Mouse (Mus musculus): ENCODE measurements around the gene Cluap1. TPM values are rescaled to one million over a fixed set of nuclear protein-coding genes. Genes with fewer than 3 reads are reported as not detected.

Cluap1 gene
- polyA plus RNA-seq, 1 experiment from 2014 or later, result 33.3 TPM

- H3K27ac ChIP-seq, result no peak overlapping the region
- no peak for ATAC-seq (replicated peaks; ENCODE audit: low FRiP score, low read depth)
- WGBS, result 50% methylated on average over 1 of the region's 1 CpGs
- H3K9me3 ChIP-seq (replicated peaks; ENCODE audit: low read length), result no peaks in the 10 kb centered on the region
- no peak overlapping the region for H3K9ac ChIP-seq (ENCODE audit: low read depth, low read length)
- no peaks in the 10 kb centered on the region for H3K4me1 ChIP-seq (replicated peaks; ENCODE audit: insufficient read depth, low read length)
- H3K27me3 ChIP-seq (ENCODE audit: insufficient read depth, low read length), result no peaks in the 10 kb centered on the region
- no peak overlapping the region for H3K4me2 ChIP-seq (ENCODE audit: low read length)
- DNase-seq (ENCODE audit: low spot score), result no peak
- no peak overlapping the region for H3K4me3 ChIP-seq (replicated peaks; ENCODE audit: low read depth, low read length)
- H3K36me3 ChIP-seq (ENCODE audit: insufficient read depth, low read length), result peaks cover 19% of the 10 kb centered on the region
- TF ChIP-seq CTCF (IDR thresholded peaks at IDR 0.05; ENCODE audit: low read depth), result no peak
Measured at GRCm38 (mm10) chr16:3928582-3928981, 20.0 kb downstream of the Cluap1 start.

GRCm38 (mm10) chr16:3929151-3929550 is 20.6 kb downstream of the Cluap1 start:
- no peak overlapping the region for H3K4me2 ChIP-seq (ENCODE audit: low read length)
- TF ChIP-seq CTCF (IDR thresholded peaks at IDR 0.05; ENCODE audit: low read depth), result no peak
- no peak overlapping the region for H3K9ac ChIP-seq (ENCODE audit: low read depth, low read length)
- 71% methylated on average over 7 of the region's 7 CpGs for WGBS
- no peaks in the 10 kb centered on the region for H3K27me3 ChIP-seq (ENCODE audit: insufficient read depth, low read length)
- peaks cover 18% of the 10 kb centered on the region for H3K36me3 ChIP-seq (ENCODE audit: insufficient read depth, low read length)
- peak; percentile 8 for DNase-seq (ENCODE audit: low spot score)
- no peak overlapping the region for H3K27ac ChIP-seq
- H3K4me3 ChIP-seq (replicated peaks; ENCODE audit: low read depth, low read length), result no peak overlapping the region
- no peaks in the 10 kb centered on the region for H3K4me1 ChIP-seq (replicated peaks; ENCODE audit: insufficient read depth, low read length)
- no peak for ATAC-seq (replicated peaks; ENCODE audit: low FRiP score, low read depth)
- no peaks in the 10 kb centered on the region for H3K9me3 ChIP-seq (replicated peaks; ENCODE audit: low read length)

- no peak for DNase-seq (ENCODE audit: low spot score)
- no peak for TF ChIP-seq CTCF (IDR thresholded peaks at IDR 0.05; ENCODE audit: low read depth)
- Histone ChIP-seq H3K4me2 (ENCODE audit: low read length) (no peak overlapping the region), H3K27ac (no peak overlapping the region), H3K4me1 (replicated peaks; ENCODE audit: insufficient read depth, low read length) (no peaks in the 10 kb centered on the region), H3K36me3 (ENCODE audit: insufficient read depth, low read length) (peaks cover 43% of the 10 kb centered on the region), H3K4me3 (replicated peaks; ENCODE audit: low read depth, low read length) (no peak overlapping the region), H3K9ac (ENCODE audit: low read depth, low read length) (no peak overlapping the region), H3K27me3 (ENCODE audit: insufficient read depth, low read length) (no peaks in the 10 kb centered on the region), H3K9me3 (replicated peaks; ENCODE audit: low read length) (no peaks in the 10 kb centered on the region)
- WGBS, result 93% methylated on average over 6 of the region's 6 CpGs
- ATAC-seq (replicated peaks; ENCODE audit: low FRiP score, low read depth), result no peak
Measured at GRCm38 (mm10) chr16:3933536-3933935, 24.9 kb downstream of the Cluap1 start.

- Histone ChIP-seq H3K4me2 (ENCODE audit: low read length) (no peak overlapping the region), H3K4me3 (replicated peaks; ENCODE audit: low read depth, low read length) (no peak overlapping the region), H3K9me3 (replicated peaks; ENCODE audit: low read length) (no peaks in the 10 kb centered on the region), H3K36me3 (ENCODE audit: insufficient read depth, low read length) (peaks cover 47% of the 10 kb centered on the region), H3K27ac (no peak overlapping the region), H3K27me3 (ENCODE audit: insufficient read depth, low read length) (no peaks in the 10 kb centered on the region), H3K9ac (ENCODE audit: low read depth, low read length) (no peak overlapping the region), H3K4me1 (replicated peaks; ENCODE audit: insufficient read depth, low read length) (no peaks in the 10 kb centered on the region)
- DNase-seq (ENCODE audit: low spot score), result no peak
- 100% methylated on average over 1 of the region's 1 CpGs for WGBS
- TF ChIP-seq CTCF (IDR thresholded peaks at IDR 0.05; ENCODE audit: low read depth), result no peak
- ATAC-seq (replicated peaks; ENCODE audit: low FRiP score, low read depth), result no peak
Measured at GRCm38 (mm10) chr16:3934091-3934490, 25.5 kb downstream of the Cluap1 start.

- no peak for TF ChIP-seq CTCF (IDR thresholded peaks at IDR 0.05; ENCODE audit: low read depth)
- WGBS, result 91% methylated on average over 4 of the region's 4 CpGs
Measured at GRCm38 (mm10) chr16:3934701-3935100, 26.1 kb downstream of the Cluap1 start.

GRCm38 (mm10) chr16:3951141-3951540 is 42.5 kb downstream of the Cluap1 start:
- TF ChIP-seq CTCF (IDR thresholded peaks at IDR 0.05; ENCODE audit: low read depth), result no peak
- Histone ChIP-seq H3K27ac (no peak overlapping the region), H3K9me3 (replicated peaks; ENCODE audit: low read length) (no peaks in the 10 kb centered on the region), H3K4me3 (replicated peaks; ENCODE audit: low read depth, low read length) (no peak overlapping the region), H3K4me1 (replicated peaks; ENCODE audit: insufficient read depth, low read length) (no peaks in the 10 kb centered on the region), H3K4me2 (ENCODE audit: low read length) (no peak overlapping the region), H3K9ac (ENCODE audit: low read depth, low read length) (no peak overlapping the region), H3K36me3 (ENCODE audit: insufficient read depth, low read length) (no peaks in the 10 kb centered on the region), H3K27me3 (ENCODE audit: insufficient read depth, low read length) (no peaks in the 10 kb centered on the region)
- ATAC-seq (replicated peaks; ENCODE audit: low FRiP score, low read depth) (no peak), DNase-seq (ENCODE audit: low spot score) (no peak)
- WGBS, result 77% methylated on average over 1 of the region's 1 CpGs

More at GRCm38 (mm10) chr16:3934701-3935100, 26.1 kb downstream of the Cluap1 start:
- no peak overlapping the region for H3K27ac ChIP-seq
- H3K4me2 ChIP-seq (ENCODE audit: low read length), result no peak overlapping the region
- no peaks in the 10 kb centered on the region for H3K27me3 ChIP-seq (ENCODE audit: insufficient read depth, low read length)
- no peaks in the 10 kb centered on the region for H3K9me3 ChIP-seq (replicated peaks; ENCODE audit: low read length)
- peaks cover 43% of the 10 kb centered on the region for H3K36me3 ChIP-seq (ENCODE audit: insufficient read depth, low read length)
- ATAC-seq (replicated peaks; ENCODE audit: low FRiP score, low read depth) (no peak), DNase-seq (ENCODE audit: low spot score) (no peak)
- no peak overlapping the region for H3K9ac ChIP-seq (ENCODE audit: low read depth, low read length)
- H3K4me3 ChIP-seq (replicated peaks; ENCODE audit: low read depth, low read length), result no peak overlapping the region
- no peaks in the 10 kb centered on the region for H3K4me1 ChIP-seq (replicated peaks; ENCODE audit: insufficient read depth, low read length)

GRCm38 (mm10) chr16:3956369-3956768 is 47.8 kb downstream of the Cluap1 start:
- ATAC-seq (replicated peaks; ENCODE audit: low FRiP score, low read depth) (no peak), DNase-seq (ENCODE audit: low spot score) (no peak)
- Histone ChIP-seq H3K9me3 (replicated peaks; ENCODE audit: low read length) (no peaks in the 10 kb centered on the region), H3K27ac (no peak overlapping the region), H3K36me3 (ENCODE audit: insufficient read depth, low read length) (no peaks in the 10 kb centered on the region), H3K27me3 (ENCODE audit: insufficient read depth, low read length) (no peaks in the 10 kb centered on the region), H3K4me3 (replicated peaks; ENCODE audit: low read depth, low read length) (no peak overlapping the region), H3K4me1 (replicated peaks; ENCODE audit: insufficient read depth, low read length) (no peaks in the 10 kb centered on the region), H3K4me2 (ENCODE audit: low read length) (no peak overlapping the region), H3K9ac (ENCODE audit: low read depth, low read length) (no peak overlapping the region)
- WGBS, result 87% methylated on average over 6 of the region's 6 CpGs
- TF ChIP-seq CTCF (IDR thresholded peaks at IDR 0.05; ENCODE audit: low read depth), result no peak
